Mouse (Mus musculus) skeletal muscle tissue, adult 2 months (tissue): Measurements from ENCODE around the gene St7.
A peak's percentile ranks its signal among the peaks of the same experiment; 100 is the strongest.

ENCODE experiments used
- DNase-seq: peaks from one replicate; pipeline ENCODE4 v3.0.0-alpha.2; 2012; ENCODE audit warnings: low read depth, low spot score

Gene St7

DNA sequence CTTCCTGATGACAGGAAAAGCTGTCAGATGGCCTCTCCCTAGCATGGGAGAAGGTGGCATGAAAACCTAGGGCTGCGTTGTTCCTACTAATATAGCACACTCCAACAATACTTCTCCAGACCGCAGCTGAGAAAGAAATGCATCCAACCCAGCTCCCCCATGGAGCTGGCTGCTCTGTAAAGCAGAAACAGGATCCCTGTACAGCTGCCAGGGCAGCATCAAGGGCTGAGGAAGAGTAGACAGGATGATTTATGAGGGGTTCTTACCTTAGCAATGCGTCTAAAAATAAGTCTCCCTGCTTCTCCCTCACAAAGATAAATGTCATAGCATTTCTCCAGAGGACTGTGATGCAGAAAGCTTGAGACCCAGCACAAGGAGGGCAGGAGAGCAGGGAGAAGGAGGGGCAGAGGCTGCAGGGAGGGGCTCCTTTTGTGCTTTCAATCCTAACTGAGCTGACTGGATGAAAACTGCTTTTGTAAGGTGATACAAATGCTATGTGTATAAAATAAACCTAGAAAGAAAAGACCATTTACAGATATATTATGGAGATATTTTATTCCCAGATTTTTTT, 124.2 kb downstream of the St7 start:
- DNase-seq, result peak; percentile 90

DNA sequence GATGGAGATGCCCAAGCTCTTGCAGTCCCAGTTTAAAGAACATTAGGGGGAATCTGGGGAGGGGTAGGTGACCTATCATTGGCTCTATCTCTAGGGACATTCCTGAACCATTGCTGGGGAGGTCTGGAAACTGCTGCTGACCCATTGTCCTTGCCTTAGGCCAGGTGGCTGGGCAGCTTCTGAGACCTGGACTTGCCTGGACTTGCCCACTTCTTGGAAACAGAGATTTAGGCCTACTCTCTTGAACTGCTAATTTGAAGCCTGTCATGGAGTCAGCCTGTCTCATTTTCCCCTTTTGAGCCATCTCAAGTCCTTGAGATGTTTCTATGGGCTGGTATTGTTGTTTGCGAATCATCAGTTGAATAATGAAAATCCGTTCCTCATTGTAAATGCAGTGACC, 130.9 kb downstream of the St7 start:
- no peak for DNase-seq

DNA sequence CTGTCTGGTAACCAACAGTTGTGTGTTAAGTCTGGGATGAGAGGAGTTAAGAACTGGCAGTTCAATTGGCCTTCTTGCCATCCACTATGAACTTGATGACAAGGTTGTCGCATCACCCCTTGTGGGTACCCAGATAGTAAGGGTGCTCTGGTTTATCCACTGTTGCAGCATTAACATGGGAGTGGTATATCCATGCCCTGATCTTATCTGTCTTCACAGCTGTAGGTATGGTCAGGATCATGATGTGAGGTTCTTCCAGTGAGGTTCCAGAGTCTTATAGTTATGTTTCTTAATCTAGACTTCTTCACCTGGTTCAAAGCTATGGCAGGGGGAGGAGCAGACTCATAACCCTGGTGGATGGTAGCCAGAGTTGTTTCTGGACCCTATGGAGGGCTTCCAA, 132.0 kb downstream of the St7 start:
- no peak for DNase-seq

GRCm38 (mm10) chr6:17828382-17828781, 135.6 kb downstream of the St7 start:
- DNase-seq, result no peak

GRCm38 (mm10) chr6:17829981-17830380, 137.2 kb downstream of the St7 start:
- no peak for DNase-seq

- DNase-seq, result peak; percentile 27
Measured at GRCm38 (mm10) chr6:17834493-17834892, 141.8 kb downstream of the St7 start.

DNA sequence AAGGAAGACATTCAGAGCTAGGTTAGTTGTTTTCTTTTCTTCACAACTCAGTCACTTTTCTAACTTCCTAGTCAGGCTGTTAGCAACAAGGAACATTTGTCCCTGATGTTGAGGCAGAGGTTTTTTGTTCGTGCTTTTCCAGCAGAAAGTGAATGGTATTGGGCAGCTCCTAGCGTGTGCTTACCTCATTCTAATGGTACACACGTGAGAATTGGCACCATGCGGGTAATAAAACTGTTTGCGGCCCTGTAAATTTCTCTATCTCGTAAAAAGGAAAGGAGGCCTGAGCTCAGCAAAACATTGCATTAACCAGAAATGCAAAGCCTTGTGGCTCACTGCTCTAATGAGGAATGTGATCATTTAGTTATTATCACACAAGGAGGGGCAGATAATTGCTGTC, 143.0 kb downstream of the St7 start:
- DNase-seq, result no peak

DNA sequence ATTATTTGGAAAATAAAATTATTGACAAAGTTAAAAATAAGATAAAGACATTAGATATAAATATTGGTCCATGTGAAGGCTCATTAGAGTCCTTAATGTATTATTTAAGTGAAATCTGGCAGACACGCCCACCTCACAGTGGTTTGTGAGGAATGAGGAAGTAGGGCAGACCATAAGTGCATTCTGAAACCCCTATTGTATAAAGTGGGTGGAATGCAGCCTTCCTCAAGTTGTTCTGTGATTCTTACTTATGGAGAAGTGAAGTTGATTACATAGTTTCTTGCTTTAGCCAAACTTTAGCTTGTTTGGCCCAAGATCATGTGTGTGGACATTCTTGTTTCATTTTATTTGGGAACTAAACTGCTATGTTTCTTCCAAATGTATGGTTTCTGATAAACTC, 144.9 kb downstream of the St7 start:
- DNase-seq, result no peak

GRCm38 (mm10) chr6:17840431-17840830, 147.7 kb downstream of the St7 start:
- no peak for DNase-seq

GRCm38 (mm10) chr6:17842759-17843158, 150.0 kb downstream of the St7 start:
- no peak for DNase-seq

GRCm38 (mm10) chr6:17851316-17851715, 158.6 kb downstream of the St7 start:
- DNase-seq, result no peak

DNA sequence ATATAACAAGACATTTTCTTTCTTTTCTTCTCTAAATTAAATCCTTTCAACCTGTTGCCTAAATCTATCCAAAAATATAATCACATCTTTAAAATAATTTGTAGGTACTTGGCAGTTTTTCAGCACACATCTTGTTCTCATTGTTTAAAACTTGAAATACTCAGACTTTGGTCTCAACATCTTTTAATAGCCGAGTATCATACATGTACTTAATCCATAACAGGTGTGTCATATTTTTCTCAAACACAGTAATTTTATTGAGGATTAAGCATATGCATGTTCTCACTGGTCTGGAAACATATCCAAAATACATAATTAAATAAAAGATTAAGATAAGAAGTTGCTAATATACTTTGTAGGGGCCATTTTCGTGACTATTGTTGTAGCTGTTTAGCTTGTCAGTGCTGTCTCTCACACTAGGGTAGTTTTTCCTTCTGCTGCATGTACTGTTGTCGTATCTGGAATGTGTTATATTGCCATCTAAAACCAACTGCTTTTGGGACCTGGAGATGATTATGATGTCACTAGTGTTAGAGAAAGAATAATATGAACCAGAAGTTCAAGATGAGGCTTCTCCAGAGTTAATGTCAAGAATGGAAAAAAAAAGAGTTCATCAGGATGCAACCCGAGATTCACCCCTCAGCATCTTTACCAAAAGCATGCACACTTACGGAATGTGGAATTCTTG, 161.0 kb downstream of the St7 start:
- DNase-seq, result no peak

- no peak for DNase-seq
Measured at GRCm38 (mm10) chr6:17855616-17856015, 162.9 kb downstream of the St7 start.

GRCm38 (mm10) chr6:17859564-17859963, 166.8 kb downstream of the St7 start:
- no peak for DNase-seq

DNA sequence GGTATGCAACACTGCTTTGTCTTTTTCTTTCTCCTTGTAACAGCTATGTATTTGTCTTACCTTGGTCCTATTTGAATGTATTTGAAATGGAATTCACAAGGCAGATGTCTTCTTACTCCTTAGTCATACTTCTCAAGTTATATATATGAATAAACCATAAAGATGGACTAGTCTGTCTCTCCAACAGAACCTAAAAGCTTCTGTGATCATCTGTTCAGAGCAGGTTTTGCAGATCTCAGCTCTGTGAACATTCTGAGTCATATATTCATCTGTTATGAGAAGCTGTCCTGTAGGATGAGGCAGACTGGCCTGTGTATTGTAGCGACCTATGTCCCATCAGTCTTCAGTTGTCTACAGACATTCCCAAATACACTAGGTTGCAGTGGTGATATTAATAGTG, 167.7 kb downstream of the St7 start:
- no peak for DNase-seq

GRCm38 (mm10) chr6:17867796-17868195, 175.1 kb downstream of the St7 start:
- DNase-seq, result no peak

- DNase-seq, result no peak
Measured at GRCm38 (mm10) chr6:17871831-17872372, 179.2 kb downstream of the St7 start.

DNA sequence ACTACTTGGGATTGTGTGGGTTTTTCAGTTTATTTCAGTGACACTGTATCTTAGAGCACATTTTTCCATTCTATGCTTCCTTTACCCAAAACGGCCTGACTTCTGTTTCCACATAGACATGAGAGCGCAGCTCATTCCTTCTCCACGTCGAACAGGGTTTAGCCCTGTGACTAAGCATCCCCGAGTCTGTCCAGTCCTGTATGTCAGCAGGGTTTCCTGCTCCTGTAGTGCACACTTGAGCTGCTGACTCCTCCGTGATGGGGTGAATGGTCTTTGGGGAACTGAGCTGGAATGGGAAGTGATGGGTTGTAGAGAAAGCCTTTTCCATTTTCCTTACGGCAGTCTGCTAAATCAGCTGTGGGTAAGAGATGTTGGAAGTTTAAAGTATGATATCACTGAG, 182.9 kb downstream of the St7 start:
- DNase-seq, result no peak

GRCm38 (mm10) chr6:17876023-17876613, 183.4 kb downstream of the St7 start:
- DNase-seq, result no peak

- no peak for DNase-seq
Measured at GRCm38 (mm10) chr6:17876670-17877179, 184.0 kb downstream of the St7 start.

- DNase-seq, result no peak
Measured at GRCm38 (mm10) chr6:17882943-17883342, 190.2 kb downstream of the St7 start.

DNA sequence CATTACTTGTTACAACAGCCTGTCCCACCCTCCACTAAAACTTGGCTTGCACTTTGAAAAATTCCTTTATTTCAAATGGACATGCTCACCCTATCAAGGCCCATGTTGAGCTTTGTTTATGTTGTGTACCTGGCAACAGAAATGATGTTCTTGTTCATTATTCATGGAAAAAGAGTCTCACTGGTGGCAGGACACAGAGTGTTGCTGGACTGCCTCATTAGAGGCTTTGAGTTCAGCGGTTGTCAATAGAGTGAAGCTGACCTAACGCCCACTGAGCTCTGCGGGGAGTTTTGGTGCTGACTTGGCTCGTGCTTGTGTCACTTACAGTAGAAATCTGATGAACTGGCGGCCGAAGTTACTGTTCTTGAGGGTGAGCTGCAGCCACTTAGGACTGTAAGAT, 195.0 kb downstream of the St7 start:
- no peak for DNase-seq

DNA sequence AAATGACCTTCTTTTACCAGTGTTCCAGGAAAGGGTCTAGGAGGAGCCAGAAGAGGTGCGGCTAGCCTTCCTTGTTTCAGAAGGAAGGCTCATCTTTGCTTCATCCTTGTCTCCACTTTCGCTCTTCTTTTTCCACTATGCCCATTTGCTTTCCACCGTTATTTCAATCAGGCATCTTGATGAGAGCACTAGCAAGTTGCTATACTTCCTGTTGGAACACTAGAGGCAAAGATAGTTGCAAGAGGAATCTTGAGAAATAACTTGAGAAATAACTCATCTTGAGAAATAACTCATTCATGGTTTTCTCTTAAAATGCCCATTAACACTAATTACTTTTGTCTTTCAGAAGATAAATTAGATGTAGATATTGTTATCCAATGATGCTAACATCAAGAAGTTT, 202.8 kb downstream of the St7 start:
- no peak for DNase-seq
